Mouse (Mus musculus) liver, adult 2 months (tissue): ENCODE measurements around the gene 1110008L16Rik.

ENCODE experiments used
- CTCF ChIP-seq: fragments of 200-500 bp; IDR thresholded peaks from 2 replicates; pipeline ENCODE4 v1.5.1; 2011; ENCODE audit warnings: low read depth, low read length, control low read depth
- POLR2A ChIP-seq: fragments of 200-500 bp; IDR thresholded peaks from 2 replicates; pipeline ENCODE4 v1.6.1; 2011; ENCODE audit warnings: low read length, control low read depth; ENCODE audit not compliant: insufficient read depth; ENCODE audit errors: extremely low read depth

GRCm38 (mm10) chr12:55399128-55399677 lies 99.8 kb downstream of the 1110008L16Rik start:
- TF ChIP-seq CTCF (no peak), POLR2A (no peak)
